Mouse (Mus musculus) lung, embryonic 14.5 days (tissue): ENCODE measurements at regions not wholly inside any gene's neighbourhood (a gene's known extent, or its start where the extent isn't known, plus 50 kb on each side); places are given as distances from the start of the nearest gene placed in this dataset.
"Not testable (repeated sequence)": the region's sequence is repeated elsewhere in the genome, so short reads cannot be mapped to it uniquely, and the experiment has no call there.

ENCODE experiments used
- ATAC-seq: fragments of 200-750 bp; cut with Nextera tagmentation; 2 replicates; pipeline ENCODE4 v1.8.0; 2017; ENCODE audit warnings: mild to moderate bottlenecking, moderate TSS enrichment, moderate library complexity; ENCODE audit not compliant: insufficient read depth
- DNase-seq: peaks from one replicate; pipeline ENCODE4 v3.0.0-alpha.2; 2015
- H3K27ac ChIP-seq: fragments of 300-500 bp; sonication (generic); 2 replicates; pipeline ENCODE4 v1.5.1; 2014; ENCODE audit warnings: low read depth, mild to moderate bottlenecking, moderate library complexity
- H3K27me3 ChIP-seq: fragments of 300-500 bp; sonication (generic); 2 replicates; pipeline ENCODE4 v1.6.1; 2014; ENCODE audit warnings: low read length, control low read depth; ENCODE audit not compliant: insufficient read depth
- H3K36me3 ChIP-seq: fragments of 300-500 bp; sonication (generic); 2 replicates; pipeline ENCODE4 v1.6.1; 2014; ENCODE audit warnings: control low read depth; ENCODE audit not compliant: insufficient read depth
- H3K4me1 ChIP-seq: fragments of 300-500 bp; sonication (generic); 2 replicates; pipeline ENCODE4 v1.6.1; 2014; ENCODE audit warnings: antibody characterized with exemption, control low read depth; ENCODE audit not compliant: insufficient read depth
- H3K4me2 ChIP-seq: fragments of 300-500 bp; sonication (generic); 2 replicates; pipeline ENCODE4 v1.6.1; 2014; ENCODE audit warnings: mild to moderate bottlenecking
- H3K4me3 ChIP-seq: fragments of 300-500 bp; sonication (generic); 2 replicates; pipeline ENCODE4 v1.5.1; 2014; ENCODE audit warnings: low read depth, low read length
- H3K9ac ChIP-seq: fragments of 300-500 bp; sonication (generic); 2 replicates; pipeline ENCODE4 v1.6.1; 2014
- H3K9me3 ChIP-seq: fragments of 300-500 bp; sonication (generic); 2 replicates; pipeline ENCODE4 v1.6.1; 2016; ENCODE audit warnings: low read depth, low read length, control low read depth
- CTCF ChIP-seq: IDR thresholded peaks from 2 replicates; pipeline ENCODE4 v1.5.1; 2016; ENCODE audit warnings: antibody characterized with exemption, low read depth
- WGBS: fragments of 180-500 bp; shearing (Covaris S2); extraction: QIAGEN DNeasy Blood & Tissue Kit; methylation state at CpG from one replicate; pipeline ENCODE4 v1.1.7; 2014; 5-methylcytosine and 5-hydroxymethylcytosine counted together

GRCm38 (mm10) chr3:113703040-113703439, 73.1 kb upstream of the Rnpc3 start:
- H3K27me3 ChIP-seq, H3K4me3 ChIP-seq, H3K9me3 ChIP-seq, H3K36me3 ChIP-seq, DNase-seq, H3K4me2 ChIP-seq, H3K9ac ChIP-seq, ATAC-seq, H3K4me1 ChIP-seq, H3K27ac ChIP-seq: not testable (repeated sequence)
- WGBS, result 92% methylated on average over 3 of the region's 3 CpGs

GRCm38 (mm10) chr3:113699063-113699462, 69.1 kb upstream of the Rnpc3 start:
- ATAC-seq (no peak; the same call in 1 of the 2 replicates), DNase-seq (peak; percentile 16)
- Histone ChIP-seq H3K4me3 (no peak overlapping the region), H3K9ac (no peak overlapping the region), H3K4me2 (no peak overlapping the region), H3K27me3 (no peaks in the 10 kb centered on the region), H3K9me3 (no peaks in the 10 kb centered on the region), H3K36me3 (no peaks in the 10 kb centered on the region), H3K27ac (no peak overlapping the region), H3K4me1 (no peaks in the 10 kb centered on the region)
- WGBS, result 60% methylated on average over 3 of the region's 3 CpGs
- TF ChIP-seq CTCF, result no peak

GRCm38 (mm10) chr3:113697471-113697870, 67.5 kb upstream of the Rnpc3 start:
- H3K4me3 ChIP-seq, result no peak overlapping the region
- no peak overlapping the region for H3K9ac ChIP-seq
- no peaks in the 10 kb centered on the region for H3K9me3 ChIP-seq
- no peak overlapping the region for H3K4me2 ChIP-seq
- WGBS, result 50% methylated on average over 2 of the region's 2 CpGs
- ATAC-seq (no peak), DNase-seq (no peak)
- H3K4me1 ChIP-seq, result no peaks in the 10 kb centered on the region
- no peak overlapping the region for H3K27ac ChIP-seq
- TF ChIP-seq CTCF, result no peak
- no peaks in the 10 kb centered on the region for H3K36me3 ChIP-seq
- no peaks in the 10 kb centered on the region for H3K27me3 ChIP-seq

GRCm38 (mm10) chr3:113696518-113696917, 66.6 kb upstream of the Rnpc3 start:
- no peak overlapping the region for H3K27ac ChIP-seq
- H3K4me1 ChIP-seq, result no peaks in the 10 kb centered on the region
- H3K4me3 ChIP-seq, result no peak overlapping the region
- TF ChIP-seq CTCF, result no peak
- ATAC-seq (no peak), DNase-seq (no peak)
- no peak overlapping the region for H3K9ac ChIP-seq
- no peaks in the 10 kb centered on the region for H3K36me3 ChIP-seq
- no peaks in the 10 kb centered on the region for H3K9me3 ChIP-seq
- H3K27me3 ChIP-seq, result no peaks in the 10 kb centered on the region
- H3K4me2 ChIP-seq, result no peak overlapping the region
- WGBS, result 67% methylated on average over 5 of the region's 5 CpGs
